Mouse (Mus musculus) intestine, postnatal 0 days (tissue): ENCODE results near the gene Dab1. TPM values are rescaled to one million over a fixed set of nuclear protein-coding genes. Genes with fewer than 3 reads are reported as not detected.

Experiments
- ATAC-seq: fragments of 200-750 bp; cut with Nextera tagmentation; 2 replicates; pipeline ENCODE4 v1.8.0; 2017; ENCODE audit warnings: mild to moderate bottlenecking, moderate TSS enrichment, moderate library complexity
- H3K27ac ChIP-seq: fragments of 300-500 bp; sonication (generic); 2 replicates; pipeline ENCODE4 v1.5.1; 2014; ENCODE audit warnings: mild to moderate bottlenecking, low read depth, low read length, moderate library complexity
- H3K27me3 ChIP-seq: fragments of 300-500 bp; sonication (generic); replicated peaks from 2 replicates; pipeline ENCODE4 v1.6.1; 2014; ENCODE audit warnings: low read length, mixed read lengths; ENCODE audit not compliant: control insufficient read depth, insufficient read depth
- H3K36me3 ChIP-seq: fragments of 300-500 bp; sonication (generic); 2 replicates; pipeline ENCODE4 v1.6.1; 2014; ENCODE audit warnings: mild to moderate bottlenecking, moderate library complexity; ENCODE audit not compliant: control insufficient read depth, insufficient read depth
- H3K4me1 ChIP-seq: fragments of 300-500 bp; sonication (generic); replicated peaks from 2 replicates; pipeline ENCODE4 v1.6.1; 2014; ENCODE audit warnings: antibody characterized with exemption, low read length, mixed read lengths; ENCODE audit not compliant: control insufficient read depth, insufficient read depth
- H3K4me2 ChIP-seq: fragments of 300-500 bp; sonication (generic); replicated peaks from 2 replicates; pipeline ENCODE4 v1.6.1; 2014; ENCODE audit warnings: low read depth, mild to moderate bottlenecking, moderate library complexity
- H3K4me3 ChIP-seq: fragments of 300-500 bp; sonication (generic); 2 replicates; pipeline ENCODE4 v1.5.1; 2014; ENCODE audit warnings: low read depth, low read length
- H3K9ac ChIP-seq: fragments of 300-500 bp; sonication (generic); 2 replicates; pipeline ENCODE4 v1.6.1; 2014; ENCODE audit warnings: mild to moderate bottlenecking, low read depth, low read length
- H3K9me3 ChIP-seq: fragments of 300-500 bp; sonication (generic); 2 replicates; pipeline ENCODE4 v1.6.1; 2016; ENCODE audit warnings: mixed run types; ENCODE audit not compliant: control insufficient read depth
- CTCF ChIP-seq: sonication (generic); IDR thresholded peaks from 2 replicates; pipeline ENCODE4 v1.5.1; 2016; ENCODE audit warnings: low read depth, mild to moderate bottlenecking, control low read depth, antibody characterized with exemption, moderate library complexity
- WGBS: fragments of 180-500 bp; shearing (Covaris S2); extraction: QIAGEN DNeasy Blood & Tissue Kit; methylation state at CpG from one replicate; pipeline ENCODE4 v1.1.7; 2014; 5-methylcytosine and 5-hydroxymethylcytosine counted together
- polyA plus RNA-seq: library from polyadenylated mRNA; unstranded; fragments of >200 nt; fragmentation: Nextera tagmentation; extraction: Ambion mirVana; gene quantifications from 2 replicates; pipeline ENCODE4 v1.2.1, GENCODE M21; 2015

Gene Dab1
- polyA plus RNA-seq, 1 experiment from 2014 or later: 61.3 TPM

- no peak for ATAC-seq
- TF ChIP-seq CTCF: no peak
- Histone ChIP-seq H3K4me1 (no peaks in the 10 kb centered on the region), H3K4me3 (no peak overlapping the region), H3K9me3 (no peaks in the 10 kb centered on the region), H3K9ac (no peak overlapping the region), H3K4me2 (no peak overlapping the region), H3K36me3 (no peaks in the 10 kb centered on the region), H3K27ac (no peak overlapping the region), H3K27me3 (no peaks in the 10 kb centered on the region)
- WGBS: 75% methylated on average over 5 of the region's 5 CpGs
Measured at GRCm38 (mm10) chr4:103636168-103636776, 17.1 kb downstream of the Dab1 start.

- ATAC-seq: no peak
- no peaks in the 10 kb centered on the region for H3K27me3 ChIP-seq
- no peak for TF ChIP-seq CTCF
- H3K9me3 ChIP-seq: no peaks in the 10 kb centered on the region
- 53% methylated on average over 9 of the region's 9 CpGs for WGBS
- H3K36me3 ChIP-seq: no peaks in the 10 kb centered on the region
- H3K9ac ChIP-seq: no peak overlapping the region
- no peak overlapping the region for H3K4me3 ChIP-seq
- H3K4me1 ChIP-seq: no peaks in the 10 kb centered on the region
- H3K4me2 ChIP-seq: no peak overlapping the region
- no peak overlapping the region for H3K27ac ChIP-seq
Measured at GRCm38 (mm10) chr4:103648209-103648896, 29.2 kb downstream of the Dab1 start.

- Histone ChIP-seq H3K4me2 (no peak overlapping the region), H3K9me3 (no peaks in the 10 kb centered on the region), H3K4me1 (no peaks in the 10 kb centered on the region), H3K4me3 (no peak overlapping the region), H3K36me3 (no peaks in the 10 kb centered on the region), H3K27me3 (no peaks in the 10 kb centered on the region), H3K9ac (no peak overlapping the region), H3K27ac (no peak overlapping the region)
- TF ChIP-seq CTCF: no peak
- WGBS: 38% methylated on average over 6 of the region's 6 CpGs
- ATAC-seq: no peak
Measured at GRCm38 (mm10) chr4:103655740-103656139, 36.6 kb downstream of the Dab1 start.

GRCm38 (mm10) chr4:103661386-103661785 lies 42.2 kb downstream of the Dab1 start:
- 67% methylated on average over 1 of the region's 1 CpGs for WGBS
- H3K9ac ChIP-seq: no peak overlapping the region
- H3K27me3 ChIP-seq: no peaks in the 10 kb centered on the region
- ATAC-seq: no peak
- H3K9me3 ChIP-seq: no peaks in the 10 kb centered on the region
- H3K4me3 ChIP-seq: no peak overlapping the region
- no peaks in the 10 kb centered on the region for H3K36me3 ChIP-seq
- TF ChIP-seq CTCF: no peak
- no peak overlapping the region for H3K27ac ChIP-seq
- H3K4me1 ChIP-seq: no peaks in the 10 kb centered on the region
- no peak overlapping the region for H3K4me2 ChIP-seq

- Histone ChIP-seq H3K27ac (no peak overlapping the region), H3K27me3 (no peaks in the 10 kb centered on the region), H3K4me1 (no peaks in the 10 kb centered on the region), H3K4me3 (no peak overlapping the region), H3K4me2 (no peak overlapping the region), H3K9ac (no peak overlapping the region), H3K36me3 (no peaks in the 10 kb centered on the region), H3K9me3 (no peaks in the 10 kb centered on the region)
- TF ChIP-seq CTCF: no peak
- ATAC-seq: no peak
- WGBS: 66% methylated on average over 4 of the region's 4 CpGs
Measured at GRCm38 (mm10) chr4:103667438-103667837, 48.3 kb downstream of the Dab1 start.

- Histone ChIP-seq H3K9ac (no peak overlapping the region), H3K9me3 (no peaks in the 10 kb centered on the region), H3K4me1 (no peaks in the 10 kb centered on the region), H3K4me2 (no peak overlapping the region), H3K27me3 (no peaks in the 10 kb centered on the region), H3K4me3 (no peak overlapping the region), H3K27ac (no peak overlapping the region), H3K36me3 (no peaks in the 10 kb centered on the region)
- no peak for ATAC-seq
- 40% methylated on average over 1 of the region's 1 CpGs for WGBS
- TF ChIP-seq CTCF: no peak
Measured at GRCm38 (mm10) chr4:103677195-103677594, 58.0 kb downstream of the Dab1 start.
